Mouse (Mus musculus) naive thymus-derived CD4-positive, alpha-beta T cell, adult 5 months (primary cell): ENCODE data around the gene Defb39. TPM values are rescaled to one million over a fixed set of nuclear protein-coding genes. Genes with fewer than 3 reads are reported as not detected.

ENCODE experiments used
- polyA plus RNA-seq: library from polyadenylated mRNA; unstranded; fragments of 100-300 nt; shearing (Covaris generic); gene quantifications from one replicate; pipeline ENCODE4 v1.2.1, GENCODE M21; 2017

The Defb39 gene
- polyA plus RNA-seq: not detected

DNA sequence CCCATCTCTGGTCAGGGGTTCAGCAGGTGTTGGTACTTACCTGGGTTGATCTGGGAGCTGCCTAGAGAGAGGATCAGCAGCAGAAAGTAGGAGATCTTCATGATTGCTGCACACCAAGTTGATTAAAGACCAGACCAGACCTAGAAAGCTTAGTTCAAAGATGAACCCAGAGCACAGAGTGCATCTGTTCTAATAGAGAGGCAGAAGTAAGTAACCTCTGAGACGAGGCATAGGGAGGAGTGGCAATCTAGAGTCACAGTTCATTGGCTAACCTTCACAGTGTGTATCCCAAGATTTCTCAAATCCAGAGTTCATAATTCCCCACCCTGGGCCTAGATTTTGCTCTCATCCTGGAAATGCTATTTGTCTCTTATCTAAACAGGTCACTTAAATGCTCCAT, at the start of gene Defb39:
TSS of gene Defb39 (minus strand) at position 101 of the 400 bp plus-strand sequence.

GRCm38 (mm10) chr8:19026466-19026865, 38.1 kb downstream of the Defb39 start, which contains the start of gene Defb38:
Gene Defb38, minus strand, starts transcription at chr8:19026566.

Other genes starting within 250 kb of the Defb39 start
- not detected for gene Defb40, start 86.6 kb downstream of the Defb39 start, polyA plus RNA-seq
- not detected for gene Defb37, start 73.8 kb downstream of the Defb39 start, polyA plus RNA-seq
- gene Defb38, start 38.2 kb downstream of the Defb39 start, polyA plus RNA-seq: not detected
- gene Defb12, start 50.0 kb upstream of the Defb39 start, polyA plus RNA-seq: not detected
- not detected for gene Defb34, start 58.9 kb upstream of the Defb39 start, polyA plus RNA-seq
- gene Gm45826, start 76.0 kb upstream of the Defb39 start, polyA plus RNA-seq: not detected
- not detected for gene Defb14, start 129.5 kb upstream of the Defb39 start, polyA plus RNA-seq
- gene Defb4, start 133.9 kb upstream of the Defb39 start, polyA plus RNA-seq: not detected
- not detected for gene Defb6, start 160.7 kb upstream of the Defb39 start, polyA plus RNA-seq
- not detected for gene Defb46, start 175.1 kb upstream of the Defb39 start, polyA plus RNA-seq
- not detected for gene Defb5, start 182.8 kb upstream of the Defb39 start, polyA plus RNA-seq
- not detected for gene Defb3, start 228.6 kb upstream of the Defb39 start, polyA plus RNA-seq